Mouse (Mus musculus) bone marrow macrophage, adult 2 months (primary cell): ENCODE measurements around the gene Depdc5.

Source experiments
- CTCF ChIP-seq: IDR thresholded peaks from 2 replicates; pipeline ENCODE4 v1.5.1; 2012; ENCODE audit warnings: low read depth, mild to moderate bottlenecking, low read length, moderate library complexity
- POLR2A ChIP-seq: IDR thresholded peaks from 2 replicates; pipeline ENCODE4 v1.6.1; 2012; ENCODE audit warnings: mild to moderate bottlenecking, low read depth, low read length, borderline replicate concordance

DNA sequence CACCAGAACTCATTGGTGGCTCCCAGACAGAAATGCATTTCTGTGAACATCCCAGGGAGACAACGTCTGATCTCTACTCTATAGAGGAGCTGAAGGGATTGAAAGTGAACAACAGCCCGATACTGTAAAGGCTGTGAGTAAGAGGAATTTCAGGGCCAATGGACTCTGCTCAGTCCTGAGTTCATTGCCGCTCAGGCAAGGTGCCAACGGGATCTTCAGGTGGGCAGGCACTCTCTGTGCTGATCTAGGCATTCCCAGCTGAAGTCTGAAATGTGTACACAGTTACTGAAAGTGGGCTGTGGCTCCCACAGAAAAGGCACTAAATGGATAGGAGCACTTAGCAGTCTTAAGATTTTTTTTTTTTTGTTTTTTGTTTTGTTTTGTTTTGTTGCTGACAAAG, 135.3 kb downstream of the Depdc5 start:
- TF ChIP-seq CTCF (no peak), POLR2A (no peak)
